Mouse (Mus musculus) E14TG2a.4 (cell line): ENCODE measurements at regions not wholly inside any gene's neighbourhood (a gene's known extent, or its start where the extent isn't known, plus 50 kb on each side); places are given as distances from the start of the nearest gene placed in this dataset.

ENCODE experiments used
- CTCF ChIP-seq: conservative IDR thresholded peaks from 2 replicates; pipeline ENCODE4 v1.5.1; 2014; ENCODE audit warnings: low read length
- NANOG ChIP-seq: IDR thresholded peaks from 2 replicates; pipeline ENCODE4 v1.6.1; 2014; ENCODE audit warnings: borderline replicate concordance, low read length, mixed read lengths
- POU5F1 ChIP-seq: IDR thresholded peaks from 2 replicates; pipeline ENCODE4 v1.6.1; 2014; ENCODE audit warnings: low read length, borderline replicate concordance

DNA sequence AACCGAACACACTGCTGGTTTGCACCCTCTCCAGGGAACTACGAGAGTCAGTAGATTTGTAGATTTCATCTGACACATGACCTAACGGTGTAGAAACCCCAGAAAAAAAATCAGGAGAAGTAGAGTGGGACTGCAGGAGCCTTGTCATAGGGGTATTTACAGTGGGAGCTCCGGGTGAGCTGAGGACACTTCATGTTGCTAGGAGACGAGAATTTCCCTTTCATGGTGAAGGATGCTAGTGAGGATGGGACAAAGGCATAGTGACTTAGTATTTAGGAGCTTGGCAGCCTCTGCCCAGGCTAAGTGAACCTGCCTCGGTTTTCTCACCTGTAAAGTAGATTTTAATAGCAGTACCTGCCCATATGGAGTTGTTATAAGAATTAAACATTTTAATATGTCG lies 52.8 kb upstream of the Epha4 start:
- TF ChIP-seq CTCF (no peak), POU5F1 (no peak), NANOG (no peak)
